Mouse (Mus musculus) myocyte (in vitro differentiated cells): Measurements from ENCODE around the gene Nckap5l.
A peak's percentile ranks its signal among the peaks of the same experiment; 100 is the strongest.

ENCODE experiments used
- CEBPB ChIP-seq: IDR thresholded peaks from 2 replicates; pipeline ENCODE4 v1.6.1; 2011; ENCODE audit warnings: mild to moderate bottlenecking, moderate library complexity; ENCODE audit not compliant: poor library complexity, insufficient read depth, severe bottlenecking
- E2F4 ChIP-seq: IDR thresholded peaks from one replicate; pipeline ENCODE4 v1.6.1; 2011; ENCODE audit warnings: mild to moderate bottlenecking, control low read depth, moderate library complexity; ENCODE audit not compliant: insufficient read depth
- MAX ChIP-seq: IDR thresholded peaks from one replicate; pipeline ENCODE4 v1.6.1; 2011; ENCODE audit warnings: low read depth, mild to moderate bottlenecking, control low read depth
- MYOD1 ChIP-seq, 3 experiments: IDR thresholded peaks; one replicate each; pipeline ENCODE4 v1.6.1; 2011; ENCODE audit warnings: control low read depth in 2 of 3, low read depth in 2 of 3, mild to moderate bottlenecking in 2 of 3, moderate library complexity in 1 of 3; ENCODE audit not compliant: insufficient read length in 2 of 3, control insufficient read depth in 1 of 3
- MYOG ChIP-seq, 3 experiments: IDR thresholded peaks; one replicate each; pipeline ENCODE4 v1.6.1; 2011; ENCODE audit warnings: control low read depth in 2 of 3, low read depth in 2 of 3, mild to moderate bottlenecking in 2 of 3; ENCODE audit not compliant: insufficient read length in 2 of 3, control insufficient read depth in 1 of 3, insufficient read depth in 1 of 3
- POLR2A ChIP-seq: IDR thresholded peaks from one replicate; pipeline ENCODE4 v1.6.1; 2011; ENCODE audit warnings: low read depth, mild to moderate bottlenecking, control low read depth, moderate library complexity; ENCODE audit not compliant: insufficient read length
- POLR2AphosphoS2 ChIP-seq: IDR thresholded peaks from one replicate; pipeline ENCODE4 v1.6.1; 2011; ENCODE audit warnings: low read depth, control low read depth; ENCODE audit not compliant: insufficient read length
- REST ChIP-seq: IDR thresholded peaks from one replicate; pipeline ENCODE4 v1.6.1; 2011; ENCODE audit warnings: mild to moderate bottlenecking, control low read depth, moderate library complexity; ENCODE audit not compliant: insufficient read depth, insufficient read length
- SRF ChIP-seq: IDR thresholded peaks from one replicate; pipeline ENCODE4 v1.6.1; 2011; ENCODE audit warnings: low read depth; ENCODE audit not compliant: control insufficient read depth, insufficient read length
- TCF12 ChIP-seq: IDR thresholded peaks from one replicate; pipeline ENCODE4 v1.6.1; 2011; ENCODE audit warnings: mild to moderate bottlenecking, control low read depth; ENCODE audit not compliant: poor library complexity, insufficient read depth, severe bottlenecking
- TCF3 ChIP-seq: IDR thresholded peaks from one replicate; pipeline ENCODE4 v1.6.1; 2011; ENCODE audit warnings: low read depth, control low read depth; ENCODE audit not compliant: insufficient read length
- USF1 ChIP-seq: IDR thresholded peaks from one replicate; pipeline ENCODE4 v1.6.1; 2011; ENCODE audit warnings: low read depth, mild to moderate bottlenecking, control low read depth, moderate library complexity

DNA sequence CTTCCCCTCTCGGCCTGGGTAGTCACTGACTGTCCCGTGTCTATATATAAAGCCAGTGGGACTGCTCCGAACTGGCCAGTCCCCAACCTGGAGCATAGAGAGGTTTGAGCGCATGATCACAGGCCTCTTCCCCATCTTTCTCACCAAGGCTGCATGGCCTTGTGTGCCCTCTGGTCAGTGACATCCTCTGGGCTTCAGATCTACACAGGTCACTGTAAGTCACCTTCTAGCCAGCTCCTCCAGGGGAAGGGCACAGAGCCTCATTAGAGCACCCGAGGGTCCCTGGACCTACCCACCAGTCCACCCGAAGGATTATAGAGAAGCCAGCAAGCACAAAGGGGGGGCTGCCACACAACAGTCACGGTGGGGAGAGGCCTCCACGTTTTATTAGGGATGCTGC is 35.9 kb downstream of the Nckap5l start:
- no peak for TF ChIP-seq POLR2A
- no peak for TF ChIP-seq MYOD1 (IDR thresholded peaks at IDR 0.05; ENCODE audit: control insufficient read depth in 1 of 3, insufficient read length in 2 of 3, low read depth in 2 of 3)
- TF ChIP-seq CEBPB = no peak
- no peak for TF ChIP-seq MYOG (IDR thresholded peaks at IDR 0.05; ENCODE audit: control insufficient read depth in 1 of 3, insufficient read depth in 1 of 3, insufficient read length in 2 of 3, low read depth in 2 of 3)
- no peak for TF ChIP-seq E2F4
- TF ChIP-seq USF1 = no peak
- TF ChIP-seq MAX = no peak
- peak; percentile 38 for TF ChIP-seq POLR2AphosphoS2
- no peak for TF ChIP-seq TCF12
- TF ChIP-seq SRF = no peak
- TF ChIP-seq REST = no peak
- no peak for TF ChIP-seq TCF3
